Mouse (Mus musculus) c-Kit-positive CD71-negative TER-119-negative erythroid progenitor cells, embryonic 14.5 days (primary cell): ENCODE data around the gene Ccnj.

ENCODE experiments used
- DNase-seq: peaks from one replicate; pipeline ENCODE4 v3.0.0-alpha.2; 2013; ENCODE audit warnings: low read depth

Gene Ccnj

DNA sequence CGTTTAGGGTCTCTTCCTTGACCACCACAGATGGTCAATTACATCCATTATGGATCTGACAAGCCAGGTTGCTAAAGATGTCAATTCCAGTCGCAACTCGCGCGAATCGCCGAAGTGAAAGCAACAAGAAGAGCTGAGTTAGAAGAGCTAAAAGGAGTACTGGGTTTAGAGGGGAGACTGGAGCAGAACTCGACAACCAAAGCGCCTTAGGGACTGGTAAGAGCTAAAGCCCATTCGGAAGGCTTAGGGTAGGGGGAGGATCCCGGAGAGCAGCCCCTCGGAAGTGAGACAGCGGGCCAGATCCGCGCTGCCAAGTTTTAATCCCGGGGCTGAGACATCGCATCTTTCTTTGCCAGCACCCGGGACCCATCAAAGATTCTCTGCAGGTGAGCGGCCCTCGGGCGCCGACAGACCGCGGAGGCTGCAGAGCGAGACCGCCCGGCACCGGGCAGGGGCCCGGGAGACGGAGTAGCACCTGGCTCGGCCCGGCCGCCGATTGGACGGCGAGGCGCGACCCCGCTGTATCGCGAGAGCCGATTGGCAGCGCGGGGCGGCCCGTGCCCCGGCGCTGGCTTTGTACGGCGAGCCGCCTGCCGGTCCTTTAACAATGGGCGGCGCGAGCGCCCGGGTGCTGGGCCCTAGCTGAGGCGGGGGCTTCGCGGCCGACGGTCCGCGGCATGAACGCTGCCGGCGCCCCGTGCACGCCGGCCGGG lies at the start of gene Ccnj:
Ccnj (plus strand) TSS at position 577 of the 713 bp plus-strand sequence.
- peak; percentile 64 for DNase-seq

DNA sequence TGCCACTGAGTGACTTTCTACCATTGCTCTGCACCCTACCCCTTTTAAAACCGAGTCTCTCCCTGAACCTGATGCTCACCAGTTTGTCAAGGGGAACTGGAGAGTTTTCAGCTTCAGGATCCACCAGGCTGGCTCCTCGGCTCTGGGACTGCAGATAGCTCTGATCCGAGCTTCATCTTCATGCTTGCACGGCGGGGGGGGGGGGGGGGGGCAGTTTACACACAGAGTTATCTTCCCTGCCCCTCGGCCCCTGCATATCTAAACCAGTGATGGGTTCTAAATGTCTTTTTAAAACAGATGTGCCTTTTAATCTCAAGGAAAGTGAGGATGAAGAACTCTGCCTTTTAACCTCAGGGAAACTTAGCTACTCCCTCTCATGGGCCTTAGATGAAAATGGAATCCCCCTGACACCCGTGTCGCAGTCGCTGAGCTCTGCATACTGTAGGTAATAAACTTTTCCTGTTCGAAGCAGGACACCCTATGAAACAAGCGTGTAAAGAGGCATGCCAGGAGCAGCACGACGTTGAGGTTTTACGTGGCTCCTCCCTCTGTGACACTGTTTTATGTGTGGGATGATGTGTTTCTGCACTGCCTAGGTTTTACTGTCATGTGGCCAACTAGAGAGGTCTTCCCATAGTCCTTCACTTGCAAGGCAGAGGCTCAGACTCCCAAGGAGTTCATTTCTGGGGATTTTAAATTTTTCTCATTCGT lies 42.9 kb upstream of the Ccnj start:
- no peak for DNase-seq

DNA sequence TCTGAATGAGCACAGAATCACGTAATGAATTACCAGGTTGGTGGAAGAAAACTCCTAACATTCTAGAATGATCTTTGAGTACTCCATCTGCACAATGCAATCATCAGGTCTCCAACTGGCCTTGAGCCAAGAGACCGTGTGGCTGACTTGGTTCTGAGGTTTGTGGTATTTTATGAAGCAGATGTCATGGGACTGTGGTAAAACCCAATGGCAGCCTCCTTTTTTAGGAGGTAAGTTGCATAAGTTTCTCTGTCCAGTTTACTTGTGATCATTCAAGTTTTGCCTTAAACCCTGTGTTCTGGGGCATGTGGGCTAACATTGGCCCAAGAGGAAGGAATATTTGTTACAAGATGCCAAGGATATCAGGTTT lies 42.4 kb upstream of the Ccnj start:
- peak; percentile 39 for DNase-seq

DNA sequence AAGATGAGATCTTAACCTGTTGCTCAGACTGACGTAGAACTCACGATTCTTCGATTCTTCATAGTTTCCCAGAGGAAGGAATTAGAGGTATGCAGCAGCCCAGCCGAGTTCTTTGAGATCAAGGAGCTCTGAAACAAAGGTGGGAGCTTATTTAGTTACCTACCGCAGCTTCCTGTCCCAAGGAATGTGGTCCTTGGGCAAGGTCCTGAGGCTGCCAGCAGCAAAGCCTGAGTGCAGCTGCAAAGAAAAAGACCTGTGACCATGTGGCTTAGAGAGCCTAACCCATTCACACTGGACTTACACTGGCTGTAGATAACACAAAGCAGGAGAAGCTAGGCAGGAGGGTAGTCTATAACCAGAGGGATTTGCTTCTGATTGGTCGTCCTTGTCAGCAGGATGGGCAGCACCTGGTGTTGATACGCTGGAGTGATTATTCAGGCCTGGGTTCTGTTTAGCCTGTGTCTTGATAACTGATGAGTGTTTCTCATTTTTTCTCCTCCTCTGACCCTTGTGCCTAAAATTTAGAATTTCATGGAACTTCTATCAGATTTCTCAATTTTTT lies 25.8 kb upstream of the Ccnj start:
- no peak for DNase-seq

- DNase-seq = no peak
Observed at GRCm38 (mm10) chr19:40809858-40810257, 21.2 kb upstream of the Ccnj start.

DNA sequence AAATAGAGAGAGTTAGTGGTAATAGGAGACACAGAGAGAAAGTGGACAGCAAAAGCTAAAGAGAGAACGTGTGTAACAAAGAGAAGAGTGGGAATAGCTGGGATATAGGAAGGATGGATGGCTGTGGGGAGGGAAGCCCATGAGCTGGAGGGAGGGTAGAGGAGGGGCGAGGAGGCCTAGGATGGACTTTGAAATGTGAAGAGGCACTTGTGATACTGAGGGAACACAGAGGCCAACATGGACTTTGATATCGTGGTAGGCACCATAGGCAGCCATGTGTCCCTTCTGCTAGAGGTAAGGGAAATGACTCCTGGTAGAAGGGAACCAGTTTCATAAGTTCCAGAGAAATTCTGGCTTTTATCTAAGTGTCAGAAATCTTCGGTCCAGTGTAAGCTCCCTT lies 19.2 kb upstream of the Ccnj start:
- no peak for DNase-seq

GRCm38 (mm10) chr19:40812778-40813177 lies 18.3 kb upstream of the Ccnj start:
- no peak for DNase-seq

DNA sequence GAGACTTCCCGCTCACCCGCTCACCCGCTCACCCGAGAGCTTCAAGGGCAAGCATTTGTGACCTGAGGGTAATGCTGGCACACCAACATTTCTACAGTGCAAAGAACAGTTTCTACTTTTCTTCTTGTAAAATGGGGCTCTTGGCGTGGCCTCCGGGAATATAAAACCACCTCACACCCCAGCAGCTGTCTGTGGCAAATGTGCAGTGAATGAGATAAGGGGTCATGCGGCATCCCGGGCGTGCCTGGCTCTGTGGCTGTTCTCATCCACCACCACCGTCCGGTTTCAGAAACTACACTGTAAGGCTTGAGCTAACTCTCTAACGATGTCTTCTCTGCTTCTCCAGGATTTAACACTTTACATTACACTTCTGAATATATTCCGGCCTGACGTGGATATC lies 17.7 kb upstream of the Ccnj start:
- DNase-seq = no peak

GRCm38 (mm10) chr19:40815645-40816183 lies 15.4 kb upstream of the Ccnj start:
- DNase-seq = no peak

DNA sequence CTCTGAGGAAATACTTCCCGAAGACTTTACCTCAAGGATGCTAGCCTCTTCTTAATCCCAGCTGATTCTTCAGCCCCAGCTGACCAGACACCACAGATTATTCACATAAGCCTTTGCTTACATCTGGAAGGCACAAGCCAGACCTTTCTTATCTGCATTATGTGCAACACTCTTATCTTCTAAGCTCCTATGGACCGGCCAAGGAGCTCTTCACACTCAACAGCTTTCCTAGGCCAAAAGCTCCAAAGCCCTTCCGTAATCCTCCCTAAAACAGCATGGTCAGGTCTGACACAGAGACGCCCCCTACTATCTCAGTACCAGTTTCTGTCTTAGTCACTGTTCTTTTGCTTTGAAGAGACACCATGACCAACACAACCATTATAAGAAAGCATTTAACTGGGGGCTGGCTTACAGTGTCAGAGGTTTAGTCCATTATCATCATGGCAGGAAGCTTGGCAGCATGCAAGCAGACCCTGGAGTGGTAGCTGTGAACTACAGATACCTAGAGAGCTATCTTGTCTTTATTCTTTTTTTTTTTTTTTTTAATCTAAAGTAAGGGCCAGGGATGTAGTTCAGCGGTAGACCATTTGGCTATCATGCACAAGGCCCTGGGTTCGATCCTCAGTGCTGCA lies 13.1 kb upstream of the Ccnj start:
- DNase-seq = no peak

DNA sequence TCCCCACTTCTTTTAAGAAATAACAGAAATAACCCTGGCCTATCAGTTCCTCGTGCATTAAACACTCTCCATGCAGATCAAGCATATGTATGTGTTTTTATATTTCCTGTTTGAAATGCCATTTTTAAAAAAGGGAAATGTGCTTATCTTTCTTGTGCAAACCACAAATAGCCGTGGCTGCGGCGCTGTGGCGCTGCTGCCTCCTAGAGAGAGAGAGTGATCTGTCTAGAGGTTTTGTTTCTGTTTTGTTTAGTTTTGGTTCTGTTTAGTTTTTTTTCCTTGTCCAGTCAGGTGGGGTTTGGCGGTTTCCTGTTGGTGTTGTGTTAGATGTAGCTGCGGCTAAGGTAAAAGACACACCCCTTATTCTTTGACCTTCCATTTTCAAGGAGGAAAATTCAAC lies 12.3 kb upstream of the Ccnj start:
- peak; percentile 58 for DNase-seq

GRCm38 (mm10) chr19:40821306-40821825 lies 9.7 kb upstream of the Ccnj start:
- DNase-seq = no peak

DNA sequence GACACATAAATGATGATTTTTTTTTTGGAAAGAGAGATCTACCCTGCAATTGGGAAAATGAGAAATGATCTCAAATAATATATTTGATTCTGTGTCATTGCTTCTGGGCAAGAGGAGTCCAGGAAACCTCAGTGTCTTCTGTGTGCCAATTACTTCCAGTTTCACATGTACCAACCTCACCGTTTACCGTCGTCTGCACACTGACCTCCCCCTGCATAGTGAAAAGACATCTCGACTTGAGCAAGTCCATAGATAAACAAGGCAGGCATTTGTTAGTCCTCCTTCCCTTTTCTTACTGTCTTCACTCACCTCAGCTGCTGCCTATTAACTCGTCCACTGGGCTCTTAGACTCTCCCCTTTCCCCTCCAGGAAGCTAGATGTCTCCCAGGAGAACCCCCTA lies 5.4 kb upstream of the Ccnj start:
- DNase-seq = no peak

DNA sequence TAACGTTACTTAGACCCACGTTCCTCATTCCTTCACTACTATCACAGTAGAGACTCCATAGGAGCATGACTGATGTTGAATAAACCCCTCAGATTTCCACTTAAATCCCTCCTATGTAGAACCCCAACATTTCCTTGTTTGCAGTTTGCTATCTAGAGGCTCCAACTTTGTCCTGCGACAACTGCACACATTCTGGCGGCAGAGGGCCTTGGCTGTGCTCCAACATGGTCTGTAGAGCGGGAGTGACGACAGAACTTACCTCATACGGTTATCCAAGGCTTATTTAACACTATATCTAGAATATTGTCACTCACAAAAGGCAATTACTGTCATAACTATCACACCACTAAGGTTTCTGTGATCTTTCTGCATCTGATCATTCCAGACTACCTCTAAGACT lies 4.3 kb upstream of the Ccnj start:
- DNase-seq = no peak

GRCm38 (mm10) chr19:40830198-40830597 lies 881 bp upstream of the Ccnj start:
- DNase-seq = no peak

GRCm38 (mm10) chr19:40831416-40832201 lies 530 bp downstream of the Ccnj start:
- DNase-seq = no peak

GRCm38 (mm10) chr19:40832361-40832760 lies 1.3 kb downstream of the Ccnj start:
- no peak for DNase-seq

- DNase-seq = no peak
Observed at GRCm38 (mm10) chr19:40834436-40834835, 3.4 kb downstream of the Ccnj start.

DNA sequence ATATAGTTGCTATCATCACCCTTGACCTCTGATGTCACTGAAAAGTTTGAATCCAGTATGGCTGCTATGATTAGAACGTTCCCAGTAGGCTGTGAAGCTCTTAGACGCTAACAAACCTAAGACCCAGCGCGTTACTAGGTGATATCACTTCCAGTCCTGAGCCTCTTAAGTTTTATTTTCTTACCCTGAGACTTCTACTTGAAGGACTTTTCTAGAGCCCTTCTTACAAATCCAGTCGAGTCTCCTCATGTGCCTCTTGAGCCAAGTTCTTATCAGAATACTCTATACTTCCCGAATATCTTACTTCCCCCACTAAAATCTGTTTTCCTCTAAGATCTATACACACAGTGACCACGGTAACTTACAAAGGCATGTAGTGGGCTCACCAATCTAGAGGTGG lies 7.1 kb downstream of the Ccnj start:
- DNase-seq = no peak

DNA sequence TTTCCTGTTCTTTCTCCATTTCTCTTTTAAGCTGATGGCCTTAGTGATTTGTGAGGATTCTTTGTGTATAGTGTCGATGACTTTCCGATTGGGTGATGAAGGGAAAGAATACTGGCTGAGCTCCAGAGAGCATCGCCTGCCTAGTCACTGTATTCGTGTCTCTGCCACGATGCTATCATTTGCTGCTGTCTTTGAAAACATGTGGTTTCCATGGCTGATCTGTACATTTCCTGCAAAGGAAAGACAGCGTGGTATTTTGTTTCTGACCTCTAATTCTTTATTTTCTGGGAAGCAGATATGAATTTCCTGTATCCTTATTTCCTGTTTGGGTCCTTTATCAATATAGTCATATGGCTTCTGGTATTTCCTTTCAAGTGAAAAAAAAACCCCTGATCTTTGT lies 9.2 kb downstream of the Ccnj start:
- DNase-seq = no peak

- no peak for DNase-seq
Observed at GRCm38 (mm10) chr19:40841083-40841482, 10.0 kb downstream of the Ccnj start.

- no peak for DNase-seq
Observed at GRCm38 (mm10) chr19:40841593-40841992, 10.5 kb downstream of the Ccnj start.
